Mouse (Mus musculus) myocyte (in vitro differentiated cells): ENCODE data around the gene Gne.

ENCODE experiments used
- CEBPB ChIP-seq: IDR thresholded peaks from 2 replicates; pipeline ENCODE4 v1.6.1; 2011; ENCODE audit warnings: mild to moderate bottlenecking, moderate library complexity; ENCODE audit not compliant: poor library complexity, insufficient read depth, severe bottlenecking
- MYOD1 ChIP-seq, 3 experiments: IDR thresholded peaks; one replicate each; pipeline ENCODE4 v1.6.1; 2011; ENCODE audit warnings: control low read depth in 2 of 3, low read depth in 2 of 3, mild to moderate bottlenecking in 2 of 3, moderate library complexity in 1 of 3; ENCODE audit not compliant: insufficient read length in 2 of 3, control insufficient read depth in 1 of 3
- POLR2A ChIP-seq: IDR thresholded peaks from one replicate; pipeline ENCODE4 v1.6.1; 2011; ENCODE audit warnings: low read depth, mild to moderate bottlenecking, control low read depth, moderate library complexity; ENCODE audit not compliant: insufficient read length
- POLR2AphosphoS2 ChIP-seq: IDR thresholded peaks from one replicate; pipeline ENCODE4 v1.6.1; 2011; ENCODE audit warnings: low read depth, control low read depth; ENCODE audit not compliant: insufficient read length
- REST ChIP-seq: IDR thresholded peaks from one replicate; pipeline ENCODE4 v1.6.1; 2011; ENCODE audit warnings: mild to moderate bottlenecking, control low read depth, moderate library complexity; ENCODE audit not compliant: insufficient read depth, insufficient read length
- USF1 ChIP-seq: IDR thresholded peaks from one replicate; pipeline ENCODE4 v1.6.1; 2011; ENCODE audit warnings: low read depth, mild to moderate bottlenecking, control low read depth, moderate library complexity

DNA sequence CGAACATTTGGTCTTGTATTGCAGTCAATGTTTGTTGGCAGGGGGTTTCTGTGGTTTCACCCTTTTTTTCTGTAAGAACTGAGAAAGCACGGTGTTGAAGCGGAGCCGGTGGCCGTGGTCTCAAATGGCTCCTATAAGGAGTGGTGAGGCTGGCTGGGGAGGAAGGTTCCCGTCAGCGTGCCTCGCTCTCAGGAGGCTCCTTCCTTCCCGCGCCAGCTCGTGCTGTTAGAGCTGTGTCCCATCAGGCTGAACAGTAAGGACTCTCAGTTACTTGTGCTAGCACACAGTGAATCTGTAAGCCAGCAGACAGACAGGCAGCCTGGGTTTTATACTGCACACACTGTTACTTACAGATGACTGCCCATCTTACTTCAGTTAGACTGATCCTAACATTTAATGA lies 61.2 kb downstream of the Gne start:
- TF ChIP-seq POLR2A (no peak), USF1 (no peak), POLR2AphosphoS2 (no peak), REST (no peak), MYOD1 (IDR thresholded peaks at IDR 0.05; ENCODE audit: control insufficient read depth in 1 of 3, insufficient read length in 2 of 3, low read depth in 2 of 3) (no peak), CEBPB (no peak)
